Mouse (Mus musculus): ENCODE data around the gene Tcp10c. TPM values are rescaled to one million over a fixed set of nuclear protein-coding genes. Genes with fewer than 3 reads are reported as not detected.
"Not testable (repeated sequence)": the region's sequence is repeated elsewhere in the genome, so short reads cannot be mapped to it uniquely, and the experiment has no call there.

The Tcp10c gene
- total RNA-seq, 2 experiments from 2014 or later: not detected

GRCm38 (mm10) chr17:13391020-13391419 lies 36.6 kb downstream of the Tcp10c start:
- DNase-seq: not testable (repeated sequence)

DNA sequence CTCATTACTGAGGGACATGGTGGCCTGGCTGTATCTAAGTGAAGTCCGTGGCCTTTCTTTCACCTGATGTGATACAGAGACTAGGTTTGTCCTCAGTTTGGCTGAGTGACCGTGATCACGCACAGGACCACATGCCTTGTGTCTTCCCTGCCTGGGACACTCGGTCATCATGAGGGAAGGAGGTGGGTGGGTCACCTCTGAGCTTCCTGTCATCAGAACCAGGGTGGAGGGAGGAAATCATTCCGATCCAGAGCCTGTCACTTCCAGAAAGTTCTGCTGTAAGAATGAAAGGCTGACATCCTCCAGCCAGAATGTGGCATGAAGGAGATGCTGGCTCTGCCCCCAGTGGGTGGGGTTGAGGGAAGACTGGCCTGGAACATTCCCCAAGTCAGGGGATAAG lies 45.6 kb downstream of the Tcp10c start:
- peak in 1 of 2 experiments; percentile 21 for DNase-seq

- not testable (repeated sequence) for DNase-seq
Measured at GRCm38 (mm10) chr17:13402118-13402517, 47.7 kb downstream of the Tcp10c start.

GRCm38 (mm10) chr17:13403527-13404131 lies 49.3 kb downstream of the Tcp10c start:
- not testable (repeated sequence) for DNase-seq

GRCm38 (mm10) chr17:13406023-13406422 lies 51.7 kb downstream of the Tcp10c start:
- not testable (repeated sequence) for DNase-seq

DNA sequence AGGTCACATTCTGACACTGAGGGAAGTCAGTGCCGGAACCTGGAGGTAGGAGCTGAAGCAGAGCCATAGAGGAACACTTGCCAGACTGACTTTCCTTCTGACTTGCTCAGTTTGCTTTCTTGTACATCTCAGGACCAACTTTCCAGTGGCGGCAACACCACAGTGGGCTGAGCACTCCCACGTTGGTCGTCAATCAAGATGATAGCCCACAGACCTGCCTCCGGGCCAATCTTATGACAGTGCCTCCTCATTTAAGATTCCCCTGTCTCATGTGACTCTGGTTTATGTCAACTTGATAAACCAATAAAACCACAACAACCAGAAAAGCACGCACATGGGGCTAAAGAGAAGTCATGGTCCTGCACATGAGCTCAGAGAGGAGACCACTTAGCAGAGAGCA lies 52.3 kb downstream of the Tcp10c start:
- not testable (repeated sequence) for DNase-seq

DNA sequence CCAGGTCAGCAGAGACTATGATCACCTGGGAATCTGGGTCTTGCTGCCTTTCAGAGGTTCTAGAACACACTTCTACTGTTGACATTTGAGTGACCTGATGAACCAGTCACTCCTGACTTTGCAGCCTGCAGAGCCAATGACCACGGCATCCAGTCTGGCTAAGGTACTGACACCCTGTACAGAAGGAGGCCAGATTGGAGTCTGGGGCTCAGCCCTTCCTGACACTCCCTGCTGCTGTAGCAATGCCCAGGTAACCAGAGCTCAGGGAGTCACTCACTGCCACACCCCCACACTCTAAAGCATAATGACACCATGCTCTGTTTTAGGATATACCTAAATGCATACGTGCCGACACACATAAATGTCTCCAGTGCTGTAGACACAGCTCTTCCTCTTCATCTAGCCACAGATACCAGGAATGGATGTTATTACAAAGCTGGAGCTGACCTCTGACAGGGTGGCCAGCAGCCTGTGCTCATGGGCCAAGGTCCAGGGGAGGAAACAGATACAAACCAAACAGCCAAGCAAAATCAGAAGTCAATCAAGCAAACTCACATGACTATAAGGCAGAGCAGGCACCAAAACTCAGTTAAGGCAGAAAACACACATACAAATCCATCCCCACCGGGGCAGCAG lies 53.4 kb downstream of the Tcp10c start:
- DNase-seq: not testable (repeated sequence)

- DNase-seq: not testable (repeated sequence)
Measured at GRCm38 (mm10) chr17:13408257-13408633, 53.9 kb downstream of the Tcp10c start.

DNA sequence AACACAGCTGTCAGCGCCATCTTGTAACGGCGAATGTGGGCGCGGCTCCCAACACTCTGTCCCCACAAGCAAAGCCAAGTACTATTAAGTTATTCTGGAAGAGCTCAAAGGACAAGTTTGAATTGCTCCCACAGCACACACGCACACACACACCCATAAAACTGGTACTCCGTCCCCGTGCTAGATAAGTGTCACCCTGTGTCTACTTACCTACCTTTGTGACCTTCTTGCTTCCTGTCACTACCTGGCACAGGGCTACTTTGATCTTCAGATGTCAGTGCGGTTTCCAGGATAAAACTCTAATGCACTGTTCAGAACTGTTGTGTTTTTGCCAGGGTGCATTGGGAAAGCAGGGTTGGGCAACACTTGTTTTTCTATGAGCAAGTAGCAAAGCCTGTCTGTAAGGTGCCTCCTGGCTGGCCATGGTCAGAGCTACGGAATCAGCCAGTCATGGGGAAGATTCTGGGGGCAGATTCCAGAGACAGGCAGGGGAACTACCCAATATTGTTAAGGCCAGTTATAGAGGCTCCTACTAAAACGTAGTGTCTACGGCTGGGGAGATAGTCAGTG lies 66.7 kb downstream of the Tcp10c start:
- DNase-seq: not testable (repeated sequence)

- DNase-seq: not testable (repeated sequence)
Measured at GRCm38 (mm10) chr17:13422638-13423037, 68.3 kb downstream of the Tcp10c start.

- DNase-seq: not testable (repeated sequence)
Measured at GRCm38 (mm10) chr17:13423373-13424024, 69.1 kb downstream of the Tcp10c start.

GRCm38 (mm10) chr17:13424321-13424720 lies 69.9 kb downstream of the Tcp10c start:
- not testable (repeated sequence) for DNase-seq

DNA sequence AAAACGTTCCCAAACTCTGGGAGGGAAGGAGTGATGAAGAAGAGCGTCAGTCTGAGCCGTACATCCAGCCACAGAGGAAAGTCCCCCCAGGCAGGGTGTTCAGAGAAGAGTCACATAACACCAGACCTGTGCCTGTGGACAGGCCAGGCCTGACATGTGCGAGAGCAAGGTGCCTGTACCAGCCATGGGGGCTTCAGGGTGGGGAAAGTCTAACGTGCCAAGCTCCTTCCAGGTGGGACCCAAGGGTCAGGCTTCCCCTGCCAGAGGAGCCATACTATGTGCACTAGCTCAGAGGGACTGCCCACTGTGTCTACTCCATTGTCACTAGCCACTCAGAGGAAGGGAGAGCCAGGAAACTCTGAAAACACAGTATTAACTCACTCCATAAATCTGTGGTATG lies 71.3 kb downstream of the Tcp10c start:
- not testable (repeated sequence) for DNase-seq

- not testable (repeated sequence) for DNase-seq
Measured at GRCm38 (mm10) chr17:13426508-13426907, 72.1 kb downstream of the Tcp10c start.

Other genes with a start within 250 kb of the Tcp10c start
- gene Unc93a, start 222.8 kb upstream of the Tcp10c start, total RNA-seq (2021): not detected
- gene Smok2a, start 133.4 kb upstream of the Tcp10c start, total RNA-seq (2021): not detected
- gene Smok2b, start 124.3 kb upstream of the Tcp10c start, total RNA-seq (2021): not detected

Measured in heart, adult 18-20 months (tissue).